Mouse (Mus musculus): ENCODE results near the gene Tac4.

DNA sequence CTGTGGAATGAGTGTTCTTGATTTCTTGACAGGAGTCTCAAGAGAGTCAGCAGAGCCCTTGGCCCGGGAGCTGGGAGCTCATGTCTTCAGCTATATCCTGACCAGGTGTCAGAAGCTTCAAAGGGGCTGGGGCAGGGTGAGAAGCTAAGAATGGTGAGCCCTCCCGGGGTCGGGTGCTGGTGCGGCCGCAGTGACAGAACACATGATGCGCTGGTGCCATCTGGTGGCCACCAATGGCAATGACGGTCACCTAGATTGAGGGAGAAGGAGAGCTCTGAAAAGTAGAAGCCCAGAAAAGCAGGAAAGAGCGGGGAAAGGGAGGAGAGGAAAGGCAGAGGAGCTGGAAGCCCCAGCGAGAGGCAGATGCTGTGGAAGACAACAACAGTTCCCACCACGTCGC lies 10.0 kb upstream of the Tac4 start:
- TF ChIP-seq EP300 (IDR thresholded peaks at IDR 0.05; ENCODE audit: low read depth) (no peak), CTCF (IDR thresholded peaks at IDR 0.05; ENCODE audit: low read depth) (peak; percentile 95)

Measured in liver, postnatal 0 days (tissue).